Mouse (Mus musculus) right cerebral cortex, adult 18-20 months (tissue): ENCODE data around the gene Lgals2.

Experiments
- DNase-seq: peaks from one replicate; pipeline ENCODE4 v3.0.0; 2022; ENCODE audit warnings: mixed read lengths

Lgals2 gene

GRCm38 (mm10) chr15:78842371-78843163 is 12.8 kb downstream of the Lgals2 start, which contains the start of gene Cdc42ep1:
TSS of gene Cdc42ep1 (plus strand) at chr15:78842624.
- no peak for DNase-seq

- no peak for DNase-seq
Observed at GRCm38 (mm10) chr15:78841161-78841790, 14.1 kb downstream of the Lgals2 start.

GRCm38 (mm10) chr15:78840751-78841150 is 14.6 kb downstream of the Lgals2 start:
- DNase-seq, result no peak

- DNase-seq, result no peak
Observed at GRCm38 (mm10) chr15:78840241-78840640, 15.1 kb downstream of the Lgals2 start.

GRCm38 (mm10) chr15:78839744-78840143 is 15.6 kb downstream of the Lgals2 start:
- DNase-seq, result no peak

- no peak for DNase-seq
Observed at GRCm38 (mm10) chr15:78836086-78836621, 19.2 kb downstream of the Lgals2 start.

GRCm38 (mm10) chr15:78835200-78836085 is 19.9 kb downstream of the Lgals2 start:
- DNase-seq, result no peak

- DNase-seq, result no peak
Observed at GRCm38 (mm10) chr15:78834233-78835005, 20.9 kb downstream of the Lgals2 start.

GRCm38 (mm10) chr15:78833582-78833981 is 21.7 kb downstream of the Lgals2 start:
- no peak for DNase-seq

- DNase-seq, result peak; percentile 82
Observed at GRCm38 (mm10) chr15:78832701-78833123, 22.6 kb downstream of the Lgals2 start.

- no peak for DNase-seq
Observed at GRCm38 (mm10) chr15:78831720-78832657, 23.3 kb downstream of the Lgals2 start.

GRCm38 (mm10) chr15:78830742-78831719 is 24.3 kb downstream of the Lgals2 start:
- no peak for DNase-seq

GRCm38 (mm10) chr15:78829636-78830035 is 25.7 kb downstream of the Lgals2 start:
- DNase-seq, result no peak

- no peak for DNase-seq
Observed at GRCm38 (mm10) chr15:78828315-78828714, 27.0 kb downstream of the Lgals2 start.

- peak; percentile 67 for DNase-seq
Observed at GRCm38 (mm10) chr15:78826213-78827204, 28.8 kb downstream of the Lgals2 start.

- no peak for DNase-seq
Observed at GRCm38 (mm10) chr15:78816074-78816391, 39.3 kb downstream of the Lgals2 start.

- DNase-seq, result no peak
Observed at GRCm38 (mm10) chr15:78815314-78816073, 39.8 kb downstream of the Lgals2 start.

- no peak for DNase-seq
Observed at GRCm38 (mm10) chr15:78813603-78814002, 41.7 kb downstream of the Lgals2 start.
